Mouse (Mus musculus) intestine, embryonic 15.5 days (tissue): Measurements from ENCODE around the gene Slc38a10. TPM values are rescaled to one million over a fixed set of nuclear protein-coding genes. Genes with fewer than 3 reads are reported as not detected.

Source experiments
- ATAC-seq: fragments of 200-750 bp; cut with Nextera tagmentation; 2 replicates; pipeline ENCODE4 v1.8.0; 2017; ENCODE audit warnings: moderate TSS enrichment, moderate library complexity
- H3K27ac ChIP-seq: fragments of 300-500 bp; sonication (generic); 2 replicates; pipeline ENCODE4 v1.5.1; 2015; ENCODE audit warnings: mild to moderate bottlenecking, inconsistent platforms
- H3K27me3 ChIP-seq: fragments of 300-500 bp; sonication (generic); replicated peaks from 2 replicates; pipeline ENCODE4 v1.6.1; 2015; ENCODE audit warnings: inconsistent platforms
- H3K36me3 ChIP-seq: fragments of 300-500 bp; sonication (generic); 2 replicates; pipeline ENCODE4 v1.6.1; 2015; ENCODE audit warnings: inconsistent platforms
- H3K4me1 ChIP-seq: fragments of 300-500 bp; sonication (generic); replicated peaks from 2 replicates; pipeline ENCODE4 v1.6.1; 2015; ENCODE audit warnings: inconsistent platforms
- H3K4me2 ChIP-seq: fragments of 300-500 bp; sonication (generic); replicated peaks from 2 replicates; pipeline ENCODE4 v1.6.1; 2015; ENCODE audit warnings: mild to moderate bottlenecking, inconsistent platforms
- H3K4me3 ChIP-seq: fragments of 300-500 bp; sonication (generic); replicated peaks from 2 replicates; pipeline ENCODE4 v1.5.1; 2015; ENCODE audit warnings: inconsistent platforms
- H3K9ac ChIP-seq: fragments of 300-500 bp; sonication (generic); 2 replicates; pipeline ENCODE4 v1.6.1; 2015; ENCODE audit warnings: inconsistent platforms
- H3K9me3 ChIP-seq: fragments of 300-500 bp; sonication (generic); 2 replicates; pipeline ENCODE4 v1.6.1; 2016; ENCODE audit warnings: inconsistent platforms
- WGBS: fragments of 180-500 bp; shearing (Covaris S2); methylation state at CpG from one replicate; pipeline ENCODE4 v1.1.7; 2015; 5-methylcytosine and 5-hydroxymethylcytosine counted together
- polyA plus RNA-seq: library from polyadenylated mRNA; unstranded; fragments of >200 nt; fragmentation: Nextera tagmentation; extraction: Ambion mirVana; gene quantifications from 2 replicates; pipeline ENCODE4 v1.2.1, GENCODE M21; 2015

The Slc38a10 gene
- polyA plus RNA-seq, 1 experiment from 2014 or later, result 81.8 TPM

GRCm38 (mm10) chr11:120169208-120169992 lies 18.3 kb upstream of the Slc38a10 start:
- Histone ChIP-seq H3K36me3 (no peaks in the 10 kb centered on the region), H3K27ac (no peak overlapping the region), H3K4me1 (peaks cover 44% of the 10 kb centered on the region), H3K9ac (no peak overlapping the region), H3K9me3 (no peaks in the 10 kb centered on the region), H3K27me3 (no peaks in the 10 kb centered on the region), H3K4me2 (peak overlapping the region; percentile 41), H3K4me3 (no peak overlapping the region)
- 37% methylated on average over 21 of the region's 21 CpGs for WGBS
- ATAC-seq, result peak; percentile 23

- Histone ChIP-seq H3K27me3 (no peaks in the 10 kb centered on the region), H3K4me3 (no peak overlapping the region), H3K4me1 (peaks cover 51% of the 10 kb centered on the region), H3K9ac (no peak overlapping the region), H3K4me2 (no peak overlapping the region), H3K27ac (0 out of 2 replicates have a peak overlapping the region, but pooled peaks have one; percentile 46), H3K36me3 (no peaks in the 10 kb centered on the region), H3K9me3 (no peaks in the 10 kb centered on the region)
- no peak for ATAC-seq
- 59% methylated on average over 8 of the region's 8 CpGs for WGBS
Measured at GRCm38 (mm10) chr11:120168516-120168915, 17.4 kb upstream of the Slc38a10 start.

- ATAC-seq, result peak; percentile 45
- 46% methylated on average over 12 of the region's 12 CpGs for WGBS
- H3K27ac ChIP-seq, result peak overlapping the region; percentile 44; the same call in 1 of the 2 replicates
Measured at GRCm38 (mm10) chr11:120167921-120168356, 16.8 kb upstream of the Slc38a10 start.

DNA sequence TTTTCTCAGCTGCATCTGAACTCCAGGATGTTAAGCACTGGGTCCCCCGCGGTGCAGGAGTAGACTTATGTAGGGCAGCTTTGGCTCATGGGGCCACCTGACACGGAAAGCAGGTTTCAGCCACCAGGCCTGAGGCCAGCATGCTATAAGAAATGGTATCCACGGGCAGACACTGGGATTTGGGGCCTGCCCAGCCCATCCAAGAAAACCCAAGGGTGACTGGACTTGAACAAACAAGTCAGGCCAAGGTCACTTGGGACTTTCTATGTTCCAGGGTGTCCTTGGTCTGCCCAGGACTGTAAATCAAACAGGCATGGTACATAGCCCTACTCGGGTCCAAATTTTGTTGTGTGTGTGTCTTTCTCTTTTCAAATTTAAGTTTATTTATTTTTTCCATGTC lies 15.9 kb upstream of the Slc38a10 start:
- Histone ChIP-seq H3K4me1 (peaks cover 51% of the 10 kb centered on the region), H3K27ac (no peak overlapping the region), H3K27me3 (no peaks in the 10 kb centered on the region), H3K9ac (no peak overlapping the region), H3K9me3 (no peaks in the 10 kb centered on the region), H3K4me3 (no peak overlapping the region), H3K36me3 (no peaks in the 10 kb centered on the region), H3K4me2 (no peak overlapping the region)
- 59% methylated on average over 5 of the region's 5 CpGs for WGBS
- no peak for ATAC-seq

More at GRCm38 (mm10) chr11:120167921-120168356, 16.8 kb upstream of the Slc38a10 start:
- Histone ChIP-seq H3K4me3 (no peak overlapping the region), H3K9ac (no peak overlapping the region), H3K4me2 (0 out of 2 replicates have a peak overlapping the region, but pooled peaks have one; percentile 10), H3K36me3 (no peaks in the 10 kb centered on the region), H3K9me3 (no peaks in the 10 kb centered on the region), H3K27me3 (no peaks in the 10 kb centered on the region), H3K4me1 (peaks cover 51% of the 10 kb centered on the region)

DNA sequence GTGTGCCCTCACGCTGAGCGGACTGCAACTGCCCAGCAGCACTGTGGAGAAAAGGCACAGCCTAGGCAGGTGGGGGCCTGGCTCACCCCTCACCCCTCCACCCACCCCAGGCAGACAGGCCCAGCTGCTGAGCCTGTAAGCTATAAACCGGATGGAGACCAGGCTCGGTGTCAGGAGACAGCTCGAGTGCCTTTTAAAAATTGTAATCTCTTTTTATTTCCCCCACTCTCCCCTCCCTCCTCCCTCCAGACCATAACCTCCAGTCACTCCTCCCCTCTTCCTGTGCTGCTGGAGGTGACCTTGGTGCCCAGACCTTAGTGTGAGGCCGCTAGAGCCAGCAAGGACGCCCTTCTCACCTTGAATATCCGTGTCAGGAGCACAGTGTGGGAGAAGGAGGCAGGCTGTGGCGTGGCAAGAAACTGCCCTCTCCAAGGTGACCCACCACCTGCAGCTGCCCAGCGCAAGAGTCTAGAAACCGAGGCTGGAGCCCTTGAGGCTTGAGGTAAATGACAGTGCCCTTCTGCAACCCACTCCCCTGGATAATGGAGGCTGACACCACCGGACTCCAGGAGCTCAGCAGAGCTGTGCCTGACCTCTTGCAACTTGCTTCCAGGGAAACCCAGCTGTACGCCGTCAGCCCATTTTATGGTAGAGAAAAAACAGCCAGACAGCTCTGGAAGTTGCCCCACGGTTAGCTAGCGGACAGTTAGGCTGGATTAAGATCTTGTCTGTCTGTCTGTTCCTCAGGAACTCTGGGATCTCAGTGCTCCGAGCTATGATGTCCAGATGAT lies 13.5 kb upstream of the Slc38a10 start:
- peak; percentile 69 for ATAC-seq
- H3K36me3 ChIP-seq, result no peaks in the 10 kb centered on the region
- peaks cover 39% of the 10 kb centered on the region for H3K4me1 ChIP-seq
- H3K9ac ChIP-seq, result peak overlapping the region; percentile 17; the same call in 1 of the 2 replicates
- H3K27ac ChIP-seq, result peak overlapping the region; percentile 79
- H3K9me3 ChIP-seq, result no peaks in the 10 kb centered on the region
- no peak overlapping the region for H3K4me3 ChIP-seq
- no peaks in the 10 kb centered on the region for H3K27me3 ChIP-seq
- H3K4me2 ChIP-seq, result peak overlapping the region; percentile 32
- 24% methylated on average over 17 of the region's 17 CpGs for WGBS

- no peak overlapping the region for H3K9ac ChIP-seq
- peaks cover 37% of the 10 kb centered on the region for H3K4me1 ChIP-seq
- H3K9me3 ChIP-seq, result no peaks in the 10 kb centered on the region
- WGBS, result 27% methylated on average over 5 of the region's 5 CpGs
- no peak overlapping the region for H3K4me3 ChIP-seq
- peak overlapping the region; percentile 79 for H3K27ac ChIP-seq
- ATAC-seq, result peak; percentile 74
- H3K27me3 ChIP-seq, result no peaks in the 10 kb centered on the region
- peak overlapping the region; percentile 32 for H3K4me2 ChIP-seq
- H3K36me3 ChIP-seq, result no peaks in the 10 kb centered on the region
Measured at GRCm38 (mm10) chr11:120164028-120164427, 12.9 kb upstream of the Slc38a10 start.

GRCm38 (mm10) chr11:120163207-120163606 lies 12.1 kb upstream of the Slc38a10 start:
- no peak overlapping the region for H3K4me3 ChIP-seq
- H3K27me3 ChIP-seq, result no peaks in the 10 kb centered on the region
- H3K27ac ChIP-seq, result no peak overlapping the region
- no peaks in the 10 kb centered on the region for H3K9me3 ChIP-seq
- H3K9ac ChIP-seq, result no peak overlapping the region
- no peaks in the 10 kb centered on the region for H3K36me3 ChIP-seq
- H3K4me1 ChIP-seq, result peaks cover 35% of the 10 kb centered on the region
- ATAC-seq, result no peak
- H3K4me2 ChIP-seq, result no peak overlapping the region
- WGBS, result 91% methylated on average over 3 of the region's 3 CpGs

GRCm38 (mm10) chr11:120161245-120161644 lies 10.1 kb upstream of the Slc38a10 start:
- WGBS, result 52% methylated on average over 4 of the region's 4 CpGs
- Histone ChIP-seq H3K36me3 (no peaks in the 10 kb centered on the region), H3K4me2 (no peak overlapping the region), H3K27ac (no peak overlapping the region), H3K4me3 (no peak overlapping the region), H3K27me3 (no peaks in the 10 kb centered on the region), H3K4me1 (peaks cover 26% of the 10 kb centered on the region), H3K9ac (no peak overlapping the region), H3K9me3 (no peaks in the 10 kb centered on the region)
- ATAC-seq, result no peak

DNA sequence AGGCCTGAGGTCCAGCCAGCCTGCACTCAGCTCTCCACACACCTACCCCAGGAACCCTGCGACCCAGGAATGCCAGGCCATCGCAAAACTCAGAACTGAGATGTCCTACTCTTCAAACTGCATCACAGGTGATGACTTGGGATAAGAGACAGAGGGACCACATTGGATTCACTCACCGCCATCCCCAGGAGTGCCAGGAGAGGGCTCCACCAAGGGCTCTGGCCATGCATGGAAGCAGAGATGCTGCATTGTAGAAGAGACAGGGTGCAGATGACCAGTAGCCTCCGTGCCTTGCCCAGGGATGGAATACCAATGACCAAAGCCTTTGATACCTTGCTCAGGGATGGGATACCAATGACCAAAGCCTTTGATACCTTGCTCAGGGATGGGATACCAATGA lies 9.3 kb upstream of the Slc38a10 start:
- H3K9ac ChIP-seq, result no peak overlapping the region
- no peaks in the 10 kb centered on the region for H3K27me3 ChIP-seq
- no peaks in the 10 kb centered on the region for H3K9me3 ChIP-seq
- H3K36me3 ChIP-seq, result no peaks in the 10 kb centered on the region
- ATAC-seq, result no peak
- no peak overlapping the region for H3K4me3 ChIP-seq
- peaks cover 20% of the 10 kb centered on the region for H3K4me1 ChIP-seq
- no peak overlapping the region for H3K27ac ChIP-seq
- WGBS, result 76% methylated on average over 4 of the region's 4 CpGs
- no peak overlapping the region for H3K4me2 ChIP-seq

GRCm38 (mm10) chr11:120159653-120160052 lies 8.5 kb upstream of the Slc38a10 start:
- H3K9ac ChIP-seq, result no peak overlapping the region
- no peak for ATAC-seq
- no peaks in the 10 kb centered on the region for H3K36me3 ChIP-seq
- WGBS, result 65% methylated on average over 5 of the region's 5 CpGs
- no peak overlapping the region for H3K27ac ChIP-seq
- H3K27me3 ChIP-seq, result no peaks in the 10 kb centered on the region
- H3K4me2 ChIP-seq, result no peak overlapping the region
- H3K4me3 ChIP-seq, result no peak overlapping the region
- H3K9me3 ChIP-seq, result no peaks in the 10 kb centered on the region
- peaks cover 14% of the 10 kb centered on the region for H3K4me1 ChIP-seq

GRCm38 (mm10) chr11:120158828-120159227 lies 7.7 kb upstream of the Slc38a10 start:
- Histone ChIP-seq H3K4me2 (no peak overlapping the region), H3K9ac (no peak overlapping the region), H3K9me3 (no peaks in the 10 kb centered on the region), H3K4me3 (no peak overlapping the region), H3K27ac (no peak overlapping the region), H3K4me1 (peaks cover 5% of the 10 kb centered on the region), H3K36me3 (no peaks in the 10 kb centered on the region), H3K27me3 (no peaks in the 10 kb centered on the region)
- WGBS, result 47% methylated on average over 5 of the region's 5 CpGs
- no peak for ATAC-seq

- under 1% methylated on average over 44 of the region's 44 CpGs for WGBS
- ATAC-seq, result peak; percentile 44
- Histone ChIP-seq H3K27me3 (no peaks in the 10 kb centered on the region), H3K4me3 (peak overlapping the region; percentile 79), H3K4me2 (peak overlapping the region; percentile 77), H3K9ac (peak overlapping the region; percentile 78), H3K9me3 (no peaks in the 10 kb centered on the region), H3K4me1 (peaks cover 9% of the 10 kb centered on the region), H3K27ac (peak overlapping the region; percentile 85), H3K36me3 (no peaks in the 10 kb centered on the region)
Measured at GRCm38 (mm10) chr11:120150440-120151112, 570 bp downstream of the Slc38a10 start.
